ENCODE assay signal across 10 mouse cellular contexts in genomic region chr2:105189352-105189751, GRCm38 (mm10). TPM values are rescaled to one million over a fixed set of nuclear protein-coding genes. Genes with fewer than 3 reads are reported as not detected.
DNase-seq lines count a peak whose midpoint lies in the region; ATAC-seq and TF ChIP-seq lines count a peak whose summit lies in the region.
"Had no signal": no experiment of that assay in that cellular context is flagged by ENCODE, and none has a peak within 500 bp of the region (broad histone marks: within the 10 kb centered on the region; RNA-seq: fewer than 3 reads in every experiment).

No protein-coding gene starts in this region.

- TF ChIP-seq CTCF in layer of hippocampus, adult 2 months (conservative IDR thresholded peaks at IDR 0.05): peak; percentile 74

- DNase-seq in cerebellum, adult 9-10 months: peak; percentile 10
- DNase-seq in cerebellum, adult 18-20 months: no peak
- DNase-seq in layer of hippocampus, adult 2 months (ENCODE audit: low spot score in 2 of 2): peak in 1 of 2 experiments; percentile 3
- DNase-seq in layer of hippocampus, adult 11-12 months (ENCODE audit: low spot score): no peak
- DNase-seq in R1 (ENCODE audit: low read depth, low spot score): peak; percentile 93
- peak; percentile 33 for DNase-seq in kidney, postnatal 14 days
- no peak for DNase-seq in left cerebral cortex, adult 11 months (ENCODE audit: low spot score)

- H3K27ac ChIP-seq in layer of hippocampus, adult 2 months: no peak overlapping the region
- H3K27ac ChIP-seq: hindbrain, embryonic 15.5 days; liver, embryonic 15.5 days had no signal

- H3K4me3 ChIP-seq in layer of hippocampus, adult 2 months: no peak overlapping the region
- H3K4me3 ChIP-seq: hindbrain, embryonic 15.5 days; liver, embryonic 15.5 days had no signal

- ATAC-seq in cerebellum, adult (ENCODE audit: insufficient number of reproducible peaks, low FRiP score, low TSS enrichment): no peak

RNA-seq across cellular contexts. Expression of gene Them7, which starts 34.8 kb away (rescaled TPM):
- total RNA-seq in layer of hippocampus, adult 2 months (2021): not detected

Comparison
In these comparisons a context has a peak if more than half of its experiments do, and no peak if none do; other contexts are left out.
1. DNase-seq: peak in cerebellum, adult 9-10 months (single experiment), R1 (single experiment) and kidney, postnatal 14 days (single experiment); none in cerebellum, adult 18-20 months (0 of 2), layer of hippocampus, adult 11-12 months (single experiment) and left cerebral cortex, adult 11 months (single experiment).